Comparison of ENCODE assay signal across 9 mouse cellular contexts in genomic region chr6:127920652-127921051, GRCm38 (mm10). TPM values are rescaled to one million over a fixed set of nuclear protein-coding genes. Genes with fewer than 3 reads are reported as not detected.
A peak's percentile ranks its signal among the peaks of the same experiment; 100 is the strongest.
DNase-seq lines count a peak whose midpoint lies in the region; ATAC-seq lines count a peak whose summit lies in the region.
"Had no signal": no experiment of that assay in that cellular context is flagged by ENCODE, and none has a peak within 500 bp of the region (broad histone marks: within the 10 kb centered on the region; RNA-seq: fewer than 3 reads in every experiment).

No protein-coding gene starts in this region.

- peak; percentile 70 for DNase-seq in A20 (ENCODE audit: low read depth, low spot score)
- DNase-seq in adrenal gland, adult 8-10 months: peak; percentile 77
- peak; percentile 92 for DNase-seq in embryo, embryonic 10.5 days (ENCODE audit: low spot score)
- DNase-seq in gastrocnemius, postnatal 25 days: peak; percentile 70
- DNase-seq in kidney, adult 8-10 months: peak; percentile 48 to 80
- DNase-seq in limb, embryonic 10.5 days (ENCODE audit: low spot score): peak; percentile 87
- peak; percentile 59 for DNase-seq in thymus, postnatal 0 days (ENCODE audit: low spot score)

- no peak overlapping the region for H3K4me3 ChIP-seq in limb, embryonic 10.5 days
- no peak overlapping the region for H3K4me3 ChIP-seq in neural tube, embryonic 12.5 days
- H3K4me3 ChIP-seq: erythroblast, embryonic 14.5 days had no signal

- H3K4me2 ChIP-seq in neural tube, embryonic 12.5 days (replicated peaks): no peak overlapping the region

- peaks cover 12% of the 10 kb centered on the region; the same call in 1 of the 2 replicates for H3K36me3 ChIP-seq in limb, embryonic 10.5 days
- peaks cover 21% of the 10 kb centered on the region for H3K36me3 ChIP-seq in neural tube, embryonic 12.5 days

- peaks cover 5% of the 10 kb centered on the region; the same call in 1 of the 2 replicates for H3K4me1 ChIP-seq in limb, embryonic 10.5 days
- peaks cover 2% of the 10 kb centered on the region; the same call in 1 of the 2 replicates for H3K4me1 ChIP-seq in neural tube, embryonic 12.5 days

- ATAC-seq in neural tube, embryonic 12.5 days (ENCODE audit: low FRiP score, low read depth): 0 out of 2 replicates have a peak, but pooled peaks have one; percentile 14

- H3K27me3 ChIP-seq in limb, embryonic 10.5 days (ENCODE audit: low read depth, poor library complexity, severe bottlenecking): peaks cover 41% of the 10 kb centered on the region
- H3K27me3 ChIP-seq in neural tube, embryonic 12.5 days (replicated peaks): no peaks in the 10 kb centered on the region

- no peaks in the 10 kb centered on the region for H3K9me3 ChIP-seq in limb, embryonic 10.5 days (replicated peaks)
- H3K9me3 ChIP-seq in neural tube, embryonic 12.5 days: peaks cover 6% of the 10 kb centered on the region; the same call in 1 of the 2 replicates

- 9% methylated on average over 8 of the region's 8 CpGs for WGBS in limb, embryonic 10.5 days
- 7% methylated on average over 8 of the region's 8 CpGs for WGBS in neural tube, embryonic 12.5 days

- no peak overlapping the region for H3K27ac ChIP-seq in limb, embryonic 10.5 days
- H3K27ac ChIP-seq in neural tube, embryonic 12.5 days: no peak overlapping the region

- H3K9ac ChIP-seq in neural tube, embryonic 12.5 days: no peak overlapping the region

RNA-seq across cellular contexts. Expression of gene Tspan11, which starts 33.3 kb away (rescaled TPM):
- 10 to 100 TPM in 2 of 4 experiments, 1 to 10 TPM in 2; 7.3 to 21.2 (median 12.3) TPM for total RNA-seq in adrenal gland, adult 8-10 months (2022)
- 1 to 10 TPM; 2.3 to 3.3 TPM for total RNA-seq in gastrocnemius, postnatal 25 days (2021)
- 2.1 and 9.2 TPM in 2 replicates for polyA plus RNA-seq in limb, embryonic 10.5 days (2016; fragmentation: Nextera tagmentation; extraction: Ambion mirVana)
- 19.5 and 22.1 TPM in 2 replicates for polyA plus RNA-seq in neural tube, embryonic 12.5 days (2016; fragmentation: Nextera tagmentation; extraction: Ambion mirVana)
- 0.62 and 1.3 TPM in 2 replicates for polyA plus RNA-seq in thymus, postnatal 0 days (2015; fragmentation: Nextera tagmentation; extraction: Ambion mirVana)
- polyA plus RNA-seq: erythroblast, embryonic 14.5 days had no signal
